Mouse (Mus musculus) kidney, postnatal 0 days (tissue): ENCODE results near the gene Prelp. TPM values are rescaled to one million over a fixed set of nuclear protein-coding genes. Genes with fewer than 3 reads are reported as not detected.

Experiments
- ATAC-seq: fragments of 200-750 bp; cut with Nextera tagmentation; replicated peaks from 2 replicates; pipeline ENCODE4 v1.8.0; 2017; ENCODE audit warnings: low read depth, moderate number of reproducible peaks, moderate TSS enrichment, moderate library complexity; ENCODE audit not compliant: low FRiP score
- DNase-seq: peaks from one replicate; pipeline ENCODE4 v3.0.0-alpha.2; 2016; ENCODE audit warnings: low spot score
- H3K27ac ChIP-seq: fragments of 300-500 bp; sonication (generic); 2 replicates; pipeline ENCODE4 v1.5.1; 2014; ENCODE audit warnings: mild to moderate bottlenecking
- H3K27me3 ChIP-seq: fragments of 300-500 bp; sonication (generic); 2 replicates; pipeline ENCODE4 v1.6.1; 2014; ENCODE audit warnings: low read length, mixed read lengths; ENCODE audit not compliant: insufficient read depth
- H3K36me3 ChIP-seq: fragments of 300-500 bp; sonication (generic); 2 replicates; pipeline ENCODE4 v1.6.1; 2014; ENCODE audit warnings: low read length, mixed read lengths; ENCODE audit not compliant: insufficient read depth
- H3K4me1 ChIP-seq: fragments of 300-500 bp; sonication (generic); replicated peaks from 2 replicates; pipeline ENCODE4 v1.6.1; 2014; ENCODE audit warnings: antibody characterized with exemption, low read length, mixed read lengths; ENCODE audit not compliant: insufficient read depth
- H3K4me2 ChIP-seq: fragments of 300-500 bp; sonication (generic); 2 replicates; pipeline ENCODE4 v1.6.1; 2014; ENCODE audit warnings: mild to moderate bottlenecking, low read length, moderate library complexity, mixed read lengths
- H3K4me3 ChIP-seq: fragments of 300-500 bp; sonication (generic); replicated peaks from 2 replicates; pipeline ENCODE4 v1.5.1; 2014; ENCODE audit warnings: low read depth, low read length
- H3K9ac ChIP-seq: fragments of 300-500 bp; sonication (generic); 2 replicates; pipeline ENCODE4 v1.6.1; 2014; ENCODE audit warnings: low read depth, low read length
- H3K9me3 ChIP-seq: fragments of 300-500 bp; sonication (generic); replicated peaks from 2 replicates; pipeline ENCODE4 v1.6.1; 2016; ENCODE audit warnings: low read length, inconsistent platforms, mixed read lengths
- CTCF ChIP-seq: IDR thresholded peaks from 2 replicates; pipeline ENCODE4 v1.5.1; 2016; ENCODE audit warnings: antibody characterized with exemption, low read depth, mild to moderate bottlenecking, moderate library complexity
- WGBS: fragments of 180-500 bp; shearing (Covaris S2); extraction: QIAGEN DNeasy Blood & Tissue Kit; methylation state at CpG from one replicate; pipeline ENCODE4 v1.1.7; 2014; 5-methylcytosine and 5-hydroxymethylcytosine counted together
- polyA plus RNA-seq: library from polyadenylated mRNA; unstranded; fragments of >200 nt; fragmentation: Nextera tagmentation; extraction: Ambion mirVana; gene quantifications from 2 replicates; pipeline ENCODE4 v1.2.1, GENCODE M21; 2015

Gene Prelp
- 2.2 TPM in 2 replicates for polyA plus RNA-seq

GRCm38 (mm10) chr1:133921304-133921751, at the start of gene Prelp:
TSS of gene Prelp (minus strand) at chr1:133921414.
- ATAC-seq (no peak), DNase-seq (no peak)
- H3K4me1 ChIP-seq = peaks cover 13% of the 10 kb centered on the region; the same call in 1 of the 2 replicates
- H3K9ac ChIP-seq = no peak within 1 kb of the TSS
- H3K36me3 ChIP-seq = no peaks in the 10 kb centered on the region
- H3K4me3 ChIP-seq = no peak within 1 kb of the TSS
- TF ChIP-seq CTCF = no peak
- no peaks in the 10 kb centered on the region for H3K27me3 ChIP-seq
- WGBS = 12% methylated on average over 8 of the region's 8 CpGs
- no peak within 1 kb of the TSS for H3K27ac ChIP-seq
- H3K4me2 ChIP-seq = no peak within 1 kb of the TSS
- H3K9me3 ChIP-seq = no peaks in the 10 kb centered on the region

GRCm38 (mm10) chr1:133969427-133969826, 48.2 kb upstream of the Prelp start:
- Histone ChIP-seq H3K4me1 (peaks cover 24% of the 10 kb centered on the region), H3K4me2 (no peak overlapping the region), H3K9me3 (no peaks in the 10 kb centered on the region), H3K9ac (no peak overlapping the region), H3K27ac (no peak overlapping the region), H3K36me3 (no peaks in the 10 kb centered on the region), H3K27me3 (no peaks in the 10 kb centered on the region), H3K4me3 (no peak overlapping the region)
- DNase-seq = no peak
- 85% methylated on average over 8 of the region's 8 CpGs for WGBS
- no peak for TF ChIP-seq CTCF
- ATAC-seq = no peak

GRCm38 (mm10) chr1:133968788-133969325, 47.6 kb upstream of the Prelp start:
- peak; percentile 64 for DNase-seq

GRCm38 (mm10) chr1:133967481-133968017, 46.3 kb upstream of the Prelp start:
- peaks cover 25% of the 10 kb centered on the region for H3K4me1 ChIP-seq
- no peak for TF ChIP-seq CTCF
- H3K4me3 ChIP-seq = no peak overlapping the region
- H3K4me2 ChIP-seq = no peak overlapping the region
- ATAC-seq = no peak
- 63% methylated on average over 7 of the region's 7 CpGs for WGBS
- no peaks in the 10 kb centered on the region for H3K36me3 ChIP-seq
- no peak overlapping the region for H3K27ac ChIP-seq
- no peak overlapping the region for H3K9ac ChIP-seq
- DNase-seq = no peak
- H3K9me3 ChIP-seq = no peaks in the 10 kb centered on the region
- H3K27me3 ChIP-seq = no peaks in the 10 kb centered on the region

More at GRCm38 (mm10) chr1:133968788-133969325, 47.6 kb upstream of the Prelp start:
- no peak overlapping the region for H3K4me3 ChIP-seq
- no peaks in the 10 kb centered on the region for H3K27me3 ChIP-seq
- H3K9me3 ChIP-seq = no peaks in the 10 kb centered on the region
- no peak overlapping the region for H3K4me2 ChIP-seq
- 28% methylated on average over 4 of the region's 4 CpGs for WGBS
- H3K27ac ChIP-seq = no peak overlapping the region
- no peak for TF ChIP-seq CTCF
- no peak for ATAC-seq
- peaks cover 25% of the 10 kb centered on the region for H3K4me1 ChIP-seq
- H3K36me3 ChIP-seq = no peaks in the 10 kb centered on the region
- no peak overlapping the region for H3K9ac ChIP-seq

GRCm38 (mm10) chr1:133966044-133966443, 44.8 kb upstream of the Prelp start:
- TF ChIP-seq CTCF = no peak
- no peak for DNase-seq
- Histone ChIP-seq H3K27ac (0 out of 2 replicates have a peak overlapping the region, but pooled peaks have one; percentile 71), H3K4me2 (no peak overlapping the region), H3K9ac (no peak overlapping the region), H3K27me3 (no peaks in the 10 kb centered on the region), H3K36me3 (no peaks in the 10 kb centered on the region), H3K4me1 (peaks cover 30% of the 10 kb centered on the region), H3K9me3 (no peaks in the 10 kb centered on the region), H3K4me3 (no peak overlapping the region)
- 26% methylated on average over 2 of the region's 2 CpGs for WGBS
- no peak; the same call in 1 of the 2 replicates for ATAC-seq

GRCm38 (mm10) chr1:133965298-133965697, 44.1 kb upstream of the Prelp start:
- H3K27ac ChIP-seq = peak overlapping the region; percentile 71
- H3K9ac ChIP-seq = 0 out of 2 replicates have a peak overlapping the region, but pooled peaks have one; percentile 0
- H3K4me2 ChIP-seq = no peak overlapping the region
- WGBS = 9% methylated on average over 5 of the region's 5 CpGs
- DNase-seq = peak; percentile 79
- no peak for TF ChIP-seq CTCF
- no peaks in the 10 kb centered on the region for H3K36me3 ChIP-seq
- no peak overlapping the region for H3K4me3 ChIP-seq
- no peaks in the 10 kb centered on the region for H3K9me3 ChIP-seq
- H3K27me3 ChIP-seq = no peaks in the 10 kb centered on the region
- no peak for ATAC-seq
- peaks cover 30% of the 10 kb centered on the region for H3K4me1 ChIP-seq
